Mouse (Mus musculus) CD8-positive naive resting alpha-beta T cell, adult 57 days (primary cell): ENCODE measurements around the gene Pnliprp1. TPM values are rescaled to one million over a fixed set of nuclear protein-coding genes. Genes with fewer than 3 reads are reported as not detected.

Source experiments
- total RNA-seq: library from RNA; stranded (reverse); gene quantifications from one replicate; pipeline ENCODE4 v1.2.4, GENCODE M21; 2023

Pnliprp1 gene
- total RNA-seq, result 3.2 TPM

DNA sequence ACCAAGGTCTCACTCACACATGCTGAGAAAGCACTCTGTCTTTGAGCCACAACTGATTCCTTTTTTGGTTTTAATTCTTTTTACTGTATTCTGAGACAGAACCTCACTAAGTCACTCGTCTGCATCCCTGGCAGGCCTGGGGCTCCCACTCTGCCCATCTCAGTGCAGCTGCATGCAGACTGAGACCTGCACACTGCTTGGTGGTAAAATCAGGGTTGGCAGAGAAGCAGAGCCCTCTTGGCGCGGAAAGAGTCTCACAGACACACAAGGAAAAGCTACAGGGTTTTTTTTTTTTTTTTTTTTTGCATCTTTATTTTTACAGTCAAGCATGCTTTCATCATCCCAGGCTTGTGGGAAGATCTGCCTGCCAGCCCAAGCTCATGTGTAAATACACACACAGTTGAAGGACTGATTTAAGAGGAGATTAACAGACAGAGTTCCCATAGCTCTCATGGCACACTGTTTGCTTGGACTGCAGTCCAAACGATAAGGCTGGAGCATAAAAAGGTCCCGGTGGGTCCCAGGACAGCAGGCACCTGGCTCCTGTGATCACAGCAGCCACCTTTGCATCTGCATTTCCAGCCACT is at the start of gene Pnliprp1:
Gene Pnliprp1, plus strand, starts transcription at position 443 of the 587 bp plus-strand sequence.

DNA sequence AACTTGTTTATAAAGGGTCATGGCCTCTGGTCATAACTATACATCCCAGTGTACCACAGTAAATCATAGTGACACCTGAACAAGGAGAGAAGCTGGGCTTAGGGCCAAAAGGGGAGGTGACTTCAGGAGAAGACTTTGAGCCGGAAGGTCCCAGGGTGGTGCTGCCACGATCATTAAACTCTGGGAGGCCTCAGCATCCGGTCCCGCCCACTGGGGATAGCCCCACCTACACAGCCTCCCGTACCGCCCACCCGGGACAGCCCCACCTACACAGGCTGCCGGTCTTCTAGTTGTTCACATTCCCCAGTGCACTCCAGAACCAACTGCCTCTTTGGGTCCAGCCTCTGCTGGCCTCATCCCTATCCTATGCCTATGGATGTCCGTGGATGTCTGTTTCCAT is 30.7 kb downstream of the Pnliprp1 start, which contains the start of gene Pnliprp2:
Gene Pnliprp2, plus strand, starts transcription at position 297 of the 400 bp plus-strand sequence.

Other genes starting within 250 kb of the Pnliprp1 start
- gene Ccdc172, start 216.9 kb upstream of the Pnliprp1 start, total RNA-seq, result not detected
- gene Pnlip, start 76.4 kb upstream of the Pnliprp1 start, total RNA-seq, result 12.8 TPM
- 0.55 TPM for gene Pnliprp2, start 30.8 kb downstream of the Pnliprp1 start, total RNA-seq
- gene 1700019N19Rik, start 65.6 kb downstream of the Pnliprp1 start, total RNA-seq, result not detected
- not detected for gene Eno4, start 214.5 kb downstream of the Pnliprp1 start, total RNA-seq
- gene Hspa12a, start 214.8 kb downstream of the Pnliprp1 start, total RNA-seq, result 0.89 TPM